Mouse (Mus musculus) ES-E14 (cell line): ENCODE data around the gene Tmem117. TPM values are rescaled to one million over a fixed set of nuclear protein-coding genes. Genes with fewer than 3 reads are reported as not detected.

Experiments used
- DNase-seq: peaks from one replicate; pipeline ENCODE4 v3.0.0-alpha.2; 2013; ENCODE audit warnings: low read depth, low spot score
- H3K27ac ChIP-seq: 2 replicates; pipeline ENCODE4 v1.5.1; 2012; ENCODE audit warnings: low read depth, mild to moderate bottlenecking, low read length, moderate library complexity, mixed read lengths; ENCODE audit not compliant: poor library complexity, insufficient read depth, severe bottlenecking
- H3K36me3 ChIP-seq: 2 replicates; pipeline ENCODE4 v1.6.1; 2012; ENCODE audit warnings: mild to moderate bottlenecking, low read length, moderate library complexity, mixed read lengths; ENCODE audit not compliant: control insufficient read depth, poor library complexity, insufficient read depth, severe bottlenecking
- H3K4me1 ChIP-seq, 2 experiments: fragments of 150-350 bp in 1 of 2; sonication (generic) in 1 of 2; 2 replicates each; pipeline ENCODE4 v1.6.1; 2012; ENCODE audit warnings: low read length in 2 of 2, mild to moderate bottlenecking in 1 of 2, mixed read lengths in 1 of 2; ENCODE audit not compliant: control insufficient read depth in 2 of 2, insufficient read depth in 2 of 2, poor library complexity in 1 of 2
- H3K4me3 ChIP-seq, 2 experiments: fragments of 150-350 bp in 1 of 2; sonication (generic) in 1 of 2; 2 replicates each; pipeline ENCODE4 v1.5.1; 2012; ENCODE audit warnings: low read length in 2 of 2, low read depth in 1 of 2, mild to moderate bottlenecking in 1 of 2, mixed read lengths in 1 of 2; ENCODE audit not compliant: insufficient read depth in 1 of 2, poor library complexity in 1 of 2, severe bottlenecking in 1 of 2
- H3K9ac ChIP-seq: 2 replicates; pipeline ENCODE4 v1.6.1; 2012; ENCODE audit warnings: low read depth, mild to moderate bottlenecking, low read length, mixed read lengths; ENCODE audit not compliant: poor library complexity, insufficient read depth, severe bottlenecking
- H3K9me3 ChIP-seq: fragments of 150-350 bp; sonication (generic); 2 replicates; pipeline ENCODE4 v1.6.1; 2012; ENCODE audit warnings: low read depth, mild to moderate bottlenecking, low read length; ENCODE audit not compliant: control insufficient read depth, insufficient read depth
- CHD2 ChIP-seq: IDR thresholded peaks from 2 replicates; pipeline ENCODE4 v1.6.1; 2014; ENCODE audit warnings: mild to moderate bottlenecking, low read depth, low read length, inconsistent platforms
- HCFC1 ChIP-seq: IDR thresholded peaks from 2 replicates; pipeline ENCODE4 v1.6.1; 2012; ENCODE audit warnings: low read length, inconsistent platforms, borderline replicate concordance; ENCODE audit not compliant: insufficient read depth
- MAFK ChIP-seq: IDR thresholded peaks from 2 replicates; pipeline ENCODE4 v1.6.1; 2014; ENCODE audit warnings: mild to moderate bottlenecking, low read depth, low read length, inconsistent platforms; ENCODE audit not compliant: insufficient read depth
- ZC3H11A ChIP-seq: IDR thresholded peaks from 2 replicates; pipeline ENCODE4 v1.6.1; 2012; ENCODE audit warnings: low read depth, mild to moderate bottlenecking, inconsistent platforms, low read length, borderline replicate concordance
- ZNF384 ChIP-seq: IDR thresholded peaks from 2 replicates; pipeline ENCODE4 v1.6.1; 2012; ENCODE audit warnings: low read depth, low read length, inconsistent platforms
- in situ Hi-C, 2 experiments: fragments of 600-800 bp; cut with MboI; formaldehyde crosslinking; loops; one replicate each; pipeline ENCODE4 v1.15.1; 2025; ENCODE audit warnings: low sequenced_read_pairs in 2 of 2, inconsistent platforms in 1 of 2; ENCODE audit not compliant: unreplicated experiment in 2 of 2
- total RNA-seq: library from RNA; depleted of rRNA; stranded (reverse); fragments of 300-350 nt; gene quantifications from 2 replicates; pipeline ENCODE4 v1.2.3, GENCODE M21; 2012

Tmem117 gene
- total RNA-seq, 1 experiment = 0.71 TPM

DNA sequence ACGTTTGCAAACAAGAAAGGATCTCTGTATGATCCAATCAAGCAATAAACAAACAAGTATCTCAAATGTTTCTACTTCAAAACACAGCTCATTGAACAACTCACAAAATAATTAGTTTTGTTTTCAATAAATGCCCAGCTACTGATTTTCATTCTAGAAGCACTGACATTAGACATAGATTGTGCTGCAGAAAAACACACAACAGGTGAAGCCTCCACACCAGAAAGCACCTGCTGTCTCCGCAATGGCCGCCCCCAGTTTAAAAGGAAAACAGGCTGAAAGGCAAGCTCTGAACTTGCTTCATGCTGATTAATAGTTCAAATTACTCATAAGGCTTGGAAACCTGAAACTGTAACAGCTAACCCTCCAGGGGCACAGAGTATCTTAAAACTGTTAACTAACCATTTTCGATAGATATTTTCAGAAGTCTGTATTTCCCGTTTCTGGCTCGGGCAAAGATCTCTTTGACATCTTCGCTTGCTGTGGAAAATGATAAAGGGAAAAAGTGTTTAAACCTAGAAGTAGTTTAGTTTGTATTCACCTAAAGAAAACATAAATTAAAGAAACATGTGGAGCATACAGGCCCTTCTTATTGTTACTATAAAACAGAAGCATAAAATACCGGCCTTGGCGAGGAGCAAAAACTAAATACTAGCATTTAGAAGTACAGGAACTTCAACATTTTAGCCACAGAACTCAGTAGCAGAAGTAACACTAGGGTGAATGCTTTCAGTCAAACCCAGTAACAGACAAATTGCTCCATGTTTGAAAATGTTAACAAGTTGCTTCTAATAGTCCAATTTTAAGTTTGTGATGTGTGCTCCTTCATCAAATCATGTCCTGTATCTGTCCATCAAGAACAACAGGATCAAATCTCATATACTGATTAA lies 41.0 kb upstream of the Tmem117 start:
- Histone ChIP-seq H3K4me1 (peaks cover 3% of the 10 kb centered on the region in 2 experiments; a peak in 2 of 4 replicates), H3K36me3 (peaks cover 17% of the 10 kb centered on the region), H3K9ac (no peak overlapping the region), H3K4me3 (peak overlapping the region in 1 of 2 experiments; percentile 75; a peak in 2 of 4 replicates), H3K27ac (no peak overlapping the region), H3K9me3 (no peaks in the 10 kb centered on the region)
- in situ Hi-C loops = no loop called here
- TF ChIP-seq MAFK (no peak), HCFC1 (no peak), ZNF384 (no peak), ZC3H11A (no peak), CHD2 (no peak)
- no peak for DNase-seq

DNA sequence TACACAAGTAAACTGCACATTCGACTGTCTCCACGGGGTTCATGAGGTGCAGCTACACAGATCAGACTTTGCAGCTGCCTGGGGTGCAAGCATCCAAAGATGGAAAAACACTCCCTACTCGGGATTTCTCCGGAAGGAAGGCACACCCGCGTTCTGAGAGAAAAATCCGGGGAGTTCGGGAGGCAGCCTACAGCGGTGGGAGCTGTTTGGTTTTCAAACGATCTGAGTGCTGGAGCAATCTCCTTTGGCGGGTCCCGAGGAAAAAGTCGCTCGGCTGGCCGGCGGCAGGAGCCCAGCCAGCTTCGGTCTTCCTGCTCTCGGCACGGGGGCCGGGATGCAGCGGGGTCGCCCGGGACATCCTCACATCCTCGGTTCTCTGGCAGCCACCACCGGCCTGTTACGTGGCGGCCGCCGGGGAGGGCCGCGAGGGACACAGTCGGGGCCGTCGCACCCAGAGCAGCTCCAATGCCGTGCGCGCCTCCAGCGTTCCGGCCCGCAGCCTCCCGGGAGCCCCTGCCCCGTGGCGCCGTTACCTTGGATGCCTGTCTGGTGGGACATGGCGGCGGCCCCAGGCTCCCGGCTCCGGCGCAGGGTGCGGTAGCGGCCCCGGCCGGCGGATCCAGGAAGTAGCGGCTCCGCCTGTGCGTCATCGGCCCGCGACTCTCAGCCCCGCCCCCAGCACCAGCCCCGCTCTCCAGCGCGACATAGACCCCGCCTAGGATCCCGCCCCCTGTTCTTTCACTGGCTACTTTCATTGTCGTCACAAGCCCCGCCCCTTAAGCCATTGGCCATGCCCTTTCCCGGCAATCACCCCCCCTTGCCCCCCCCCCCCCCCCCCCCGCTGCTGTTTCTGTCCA lies 39.6 kb upstream of the Tmem117 start, which contains the start of gene Twf1:
Gene Twf1 (minus strand): TSS at position 671 of the 857 bp plus-strand sequence.
- TF ChIP-seq ZC3H11A (no peak), HCFC1 (peak; percentile 79; the same call in 1 of the 2 replicates)
- Histone ChIP-seq H3K4me1 (peaks cover 3% of the 10 kb centered on the region in 2 experiments; a peak in 2 of 4 replicates), H3K4me3 (peak within 1 kb of the TSS; percentile 75 to 100), H3K9ac (peak within 1 kb of the TSS; percentile 100), H3K36me3 (peaks cover 4% of the 10 kb centered on the region), H3K9me3 (no peaks in the 10 kb centered on the region), H3K27ac (peak within 1 kb of the TSS; percentile 79)
- DNase-seq = peak; percentile 94
- in situ Hi-C loops = no loop called here

DNA sequence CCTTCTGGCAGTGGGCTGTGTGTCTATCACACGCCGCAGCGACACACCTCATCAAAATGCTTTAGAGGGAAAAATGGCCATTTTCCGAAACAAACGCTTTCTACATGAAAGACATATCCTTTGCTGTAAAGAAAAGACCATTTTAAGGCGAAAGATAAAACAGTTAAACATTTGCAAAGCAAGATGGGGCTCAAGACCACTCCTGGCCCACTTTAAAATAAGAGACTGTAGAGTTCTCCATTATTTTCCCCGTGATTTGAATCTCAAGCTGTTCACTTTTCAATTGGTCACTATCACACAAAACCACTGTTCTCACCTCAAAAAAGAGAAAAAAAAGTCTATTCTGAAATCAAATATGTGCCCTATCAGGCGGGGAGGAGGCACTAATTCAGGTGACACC lies 38.9 kb upstream of the Tmem117 start:
- DNase-seq = no peak
- in situ Hi-C loops = no loop called here

DNA sequence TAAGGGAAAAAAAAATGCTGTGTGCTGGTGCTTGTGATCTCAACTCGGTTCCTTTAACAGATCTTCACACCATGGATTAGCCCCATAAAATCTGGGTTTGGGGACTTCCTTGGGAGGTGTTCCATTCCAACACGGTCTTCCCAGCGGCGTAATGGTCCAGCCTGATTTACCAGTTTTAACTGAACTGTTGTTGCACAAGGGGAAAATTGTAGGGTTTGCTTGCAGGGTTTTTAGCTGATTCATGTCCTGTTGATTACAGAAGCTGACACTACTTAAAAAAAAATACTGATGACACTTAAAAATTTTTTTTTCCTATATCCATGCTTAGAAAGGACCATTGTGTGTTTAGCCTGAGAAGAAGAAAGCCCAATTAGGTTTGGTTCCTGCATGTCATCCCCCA lies 37.7 kb upstream of the Tmem117 start:
- H3K4me1 ChIP-seq = peaks cover 2 to 3% of the 10 kb centered on the region in 2 experiments; a peak in 2 of 4 replicates
- in situ Hi-C loops = no loop called here
- TF ChIP-seq HCFC1 (no peak), CHD2 (no peak), MAFK (no peak), ZC3H11A (no peak), ZNF384 (no peak)
- no peak overlapping the region for H3K4me3 ChIP-seq
- H3K27ac ChIP-seq = no peak overlapping the region
- H3K9me3 ChIP-seq = no peaks in the 10 kb centered on the region
- DNase-seq = no peak
- no peak overlapping the region for H3K9ac ChIP-seq
- H3K36me3 ChIP-seq = peaks cover 3% of the 10 kb centered on the region; the same call in 1 of the 2 replicates

More for the DNA sequence above, 38.9 kb upstream of the Tmem117 start:
- Histone ChIP-seq H3K9ac (no peak overlapping the region), H3K27ac (no peak overlapping the region), H3K9me3 (no peaks in the 10 kb centered on the region), H3K4me3 (0 out of 4 replicates have a peak overlapping the region, but pooled peaks of 1 of the 2 experiments have one; percentile 43), H3K36me3 (peaks cover 3% of the 10 kb centered on the region), H3K4me1 (peaks cover 3% of the 10 kb centered on the region in 2 experiments; a peak in 2 of 4 replicates)
- TF ChIP-seq MAFK = no peak
- TF ChIP-seq CHD2 = no peak
- no peak for TF ChIP-seq ZNF384
- no peak for TF ChIP-seq ZC3H11A
- no peak for TF ChIP-seq HCFC1
